ENCODE assay signal across 16 mouse cellular contexts in the genomic region with DNA sequence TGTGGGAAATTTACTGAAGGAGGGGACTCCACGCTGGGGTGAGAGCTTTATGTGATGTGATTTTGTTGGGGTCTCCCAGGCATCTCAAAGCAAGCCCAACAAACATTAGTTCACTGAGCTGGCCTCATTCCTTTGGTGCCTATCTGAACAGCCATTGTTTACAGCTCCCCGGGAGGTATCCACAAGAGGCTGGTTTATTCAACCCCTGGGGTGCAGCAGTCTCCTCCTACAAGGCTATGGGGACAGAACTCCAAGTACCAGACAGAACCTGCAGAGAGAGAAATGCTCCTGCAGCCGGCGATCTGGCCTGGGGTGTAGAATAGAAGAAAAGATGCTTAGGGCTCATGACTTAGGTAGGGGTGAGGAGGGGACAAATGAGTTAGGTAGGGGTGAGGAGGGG. TPM values are rescaled to one million over a fixed set of nuclear protein-coding genes. Genes with fewer than 3 reads are reported as not detected.
A peak's percentile ranks its signal among the peaks of the same experiment; 100 is the strongest.
DNase-seq lines count a peak whose midpoint lies in the region; ATAC-seq lines count a peak whose summit lies in the region.
"Had no signal": no experiment of that assay in that cellular context is flagged by ENCODE, and none has a peak within 500 bp of the region (broad histone marks: within the 10 kb centered on the region; RNA-seq: fewer than 3 reads in every experiment).

No protein-coding gene starts in this region.

- no peak for DNase-seq in heart, embryonic 10.5 days (ENCODE audit: low spot score)
- no peak for DNase-seq in heart, postnatal 10 days
- peak; percentile 53 for DNase-seq in ES-CJ7 (ENCODE audit: low read depth, low spot score)
- DNase-seq in forebrain, embryonic 14.5 days (ENCODE audit: low spot score), result no peak
- no peak for DNase-seq in limb, embryonic 11.5 days (ENCODE audit: low spot score)
- no peak for DNase-seq in cerebellum, postnatal 36 days
- DNase-seq: cerebellum, adult 9-11 months; kidney, postnatal 14 days had no signal

- no peaks in the 10 kb centered on the region for H3K36me3 ChIP-seq in heart, embryonic 10.5 days
- no peaks in the 10 kb centered on the region for H3K36me3 ChIP-seq in forebrain, embryonic 14.5 days (ENCODE audit: control insufficient read depth, insufficient read depth, low read length)
- H3K36me3 ChIP-seq in limb, embryonic 11.5 days (ENCODE audit: control insufficient read depth, insufficient read depth, low read length), result no peaks in the 10 kb centered on the region
- H3K36me3 ChIP-seq: embryonic facial prominence, embryonic 15.5 days had no signal

- intact Hi-C loops in heart, postnatal 10 days (cut with DNase I), result loop anchor here (5.0 kb wide), 1 partner anchor 49 kb away; a partner anchor contains a TSS

- peak overlapping the region; percentile 86 for H3K27ac ChIP-seq in heart, embryonic 10.5 days
- H3K27ac ChIP-seq in forebrain, embryonic 14.5 days (ENCODE audit: low read depth, low read length), result peak overlapping the region; percentile 92; the same call in 1 of the 2 replicates
- peak overlapping the region; percentile 92 for H3K27ac ChIP-seq in limb, embryonic 11.5 days (replicated peaks; ENCODE audit: low read depth, low read length)

- H3K27me3 ChIP-seq in heart, embryonic 10.5 days (ENCODE audit: insufficient read depth, poor library complexity, severe bottlenecking), result no peaks in the 10 kb centered on the region
- no peaks in the 10 kb centered on the region for H3K27me3 ChIP-seq in forebrain, embryonic 14.5 days (replicated peaks; ENCODE audit: control insufficient read depth, insufficient read depth, low read length)
- no peaks in the 10 kb centered on the region for H3K27me3 ChIP-seq in limb, embryonic 11.5 days (ENCODE audit: control insufficient read depth, insufficient read depth, low read length)
- H3K27me3 ChIP-seq: embryonic facial prominence, embryonic 15.5 days had no signal

- ATAC-seq in forebrain, embryonic 14.5 days, result no peak
- ATAC-seq in limb, embryonic 11.5 days (ENCODE audit: insufficient number of reproducible peaks, low FRiP score, low TSS enrichment, low read depth), result no peak
- no peak for ATAC-seq in frontal cortex, adult (ENCODE audit: low TSS enrichment)
- ATAC-seq in inflammation-experienced regulatory T-cells, adult 6 months, result no peak
- ATAC-seq: activated CD4-positive, CD25-positive, alpha-beta regulatory T cell, adult 4 months had no signal

- H3K9me3 ChIP-seq in heart, embryonic 10.5 days, result no peaks in the 10 kb centered on the region
- H3K9me3 ChIP-seq in forebrain, embryonic 14.5 days (replicated peaks; ENCODE audit: control insufficient read depth, low read length), result no peaks in the 10 kb centered on the region
- H3K9me3 ChIP-seq in limb, embryonic 11.5 days (ENCODE audit: control insufficient read depth, low read length), result no peaks in the 10 kb centered on the region; the same call in 1 of the 2 replicates
- H3K9me3 ChIP-seq: embryonic facial prominence, embryonic 15.5 days had no signal

- peaks cover 81% of the 10 kb centered on the region for H3K4me1 ChIP-seq in heart, embryonic 10.5 days
- H3K4me1 ChIP-seq in forebrain, embryonic 14.5 days (ENCODE audit: control insufficient read depth, insufficient read depth, low read length), result peaks cover 36% of the 10 kb centered on the region
- peaks cover 60% of the 10 kb centered on the region for H3K4me1 ChIP-seq in limb, embryonic 11.5 days (ENCODE audit: control insufficient read depth, insufficient read depth, low read length)

- H3K4me2 ChIP-seq in forebrain, embryonic 14.5 days (ENCODE audit: low read length), result no peak overlapping the region
- no peak overlapping the region for H3K4me2 ChIP-seq in limb, embryonic 11.5 days (ENCODE audit: low read depth, severe bottlenecking)
- H3K4me2 ChIP-seq: embryonic facial prominence, embryonic 15.5 days had no signal

- no peak overlapping the region for H3K4me3 ChIP-seq in heart, embryonic 10.5 days
- H3K4me3 ChIP-seq in forebrain, embryonic 14.5 days (ENCODE audit: low read depth, low read length), result no peak overlapping the region
- no peak overlapping the region for H3K4me3 ChIP-seq in limb, embryonic 11.5 days (ENCODE audit: low read depth, low read length)
- H3K4me3 ChIP-seq: embryonic facial prominence, embryonic 15.5 days had no signal

- H3K9ac ChIP-seq in forebrain, embryonic 14.5 days (ENCODE audit: low read length), result no peak overlapping the region
- H3K9ac ChIP-seq in limb, embryonic 11.5 days (ENCODE audit: low read length), result no peak overlapping the region
- H3K9ac ChIP-seq: embryonic facial prominence, embryonic 15.5 days had no signal

- WGBS in heart, embryonic 10.5 days, result 35% methylated on average over 4 of the region's 4 CpGs
- WGBS in forebrain, embryonic 14.5 days, result 15% methylated on average over 4 of the region's 4 CpGs
- 13% methylated on average over 4 of the region's 4 CpGs for WGBS in limb, embryonic 11.5 days

RNA-seq across cellular contexts. Expression of a gene that starts 24.7 kb away (rescaled TPM):
- polyA plus RNA-seq in heart, embryonic 10.5 days (2016; fragmentation: Nextera tagmentation; extraction: Ambion mirVana), result 3.0 and 3.5 TPM in 2 replicates
- total RNA-seq in heart, postnatal 10 days (2021), result not detected
- 2.7 and 3.6 TPM in 2 replicates for polyA plus RNA-seq in forebrain, embryonic 14.5 days (2014; fragmentation: Nextera tagmentation; extraction: Ambion mirVana)
- polyA plus RNA-seq in limb, embryonic 11.5 days (2014; fragmentation: Nextera tagmentation; extraction: Ambion mirVana), result 6.8 and 8.6 TPM in 2 replicates
- polyA plus RNA-seq in inflammation-experienced regulatory T-cells, adult 6 months (2017; shearing (Covaris generic)), result not detected
- total RNA-seq: hematopoietic stem cell, adult 5-6 weeks; left cerebral cortex, adult 18-20 months; liver, adult 2 months had no signal
- polyA plus RNA-seq: activated CD4-positive, CD25-positive, alpha-beta regulatory T cell, adult 4 months; liver, adult 2 months; testis, adult 2 months had no signal

RNA-seq across cellular contexts. Expression of a gene that starts 30.6 kb away (rescaled TPM):
- polyA plus RNA-seq in heart, embryonic 10.5 days (2016; fragmentation: Nextera tagmentation; extraction: Ambion mirVana), result 58.4 and 61.1 TPM in 2 replicates
- total RNA-seq in heart, postnatal 10 days (2021), result 10 to 100 TPM; 45.8 to 48.5 TPM
- 43.1 and 52.2 TPM in 2 replicates for polyA plus RNA-seq in forebrain, embryonic 14.5 days (2014; fragmentation: Nextera tagmentation; extraction: Ambion mirVana)
- 56.3 and 60.7 TPM in 2 replicates for polyA plus RNA-seq in limb, embryonic 11.5 days (2014; fragmentation: Nextera tagmentation; extraction: Ambion mirVana)
- polyA plus RNA-seq in inflammation-experienced regulatory T-cells, adult 6 months (2017; shearing (Covaris generic)), result 10 to 100 TPM; 16.1 to 26.8 (median 22.9) TPM

RNA-seq across cellular contexts. Expression of a gene that starts 48.3 kb away (rescaled TPM):
- polyA plus RNA-seq in heart, embryonic 10.5 days (2016; fragmentation: Nextera tagmentation; extraction: Ambion mirVana), result 54.3 and 58.8 TPM in 2 replicates
- total RNA-seq in heart, postnatal 10 days (2021), result 10 to 100 TPM; 22.3 to 22.6 TPM
- 26.9 and 28.9 TPM in 2 replicates for polyA plus RNA-seq in forebrain, embryonic 14.5 days (2014; fragmentation: Nextera tagmentation; extraction: Ambion mirVana)
- polyA plus RNA-seq in limb, embryonic 11.5 days (2014; fragmentation: Nextera tagmentation; extraction: Ambion mirVana), result 51.7 and 53.6 TPM in 2 replicates
- polyA plus RNA-seq in inflammation-experienced regulatory T-cells, adult 6 months (2017; shearing (Covaris generic)), result 1 to 10 TPM in 2 of 3 experiments, under 1 TPM in 1; 0.83 to 3.8 (median 2.5) TPM

RNA-seq across cellular contexts. Expression of a gene that starts 57.6 kb away (rescaled TPM):
- 7.8 and 9.9 TPM in 2 replicates for polyA plus RNA-seq in heart, embryonic 10.5 days (2016; fragmentation: Nextera tagmentation; extraction: Ambion mirVana)
- 10 to 100 TPM; 36.5 to 37.5 TPM for total RNA-seq in heart, postnatal 10 days (2021)
- 24.2 and 31.1 TPM in 2 replicates for polyA plus RNA-seq in forebrain, embryonic 14.5 days (2014; fragmentation: Nextera tagmentation; extraction: Ambion mirVana)
- 14.6 and 15.1 TPM in 2 replicates for polyA plus RNA-seq in limb, embryonic 11.5 days (2014; fragmentation: Nextera tagmentation; extraction: Ambion mirVana)
- 10 to 100 TPM in 2 of 3 experiments, 1 to 10 TPM in 1; 7.5 to 14.1 (median 12.2) TPM for polyA plus RNA-seq in inflammation-experienced regulatory T-cells, adult 6 months (2017; shearing (Covaris generic))
